11 mouse cellular contexts compared by ENCODE assay signal in genomic region chr5:53162436-53162835, GRCm38 (mm10). TPM values are rescaled to one million over a fixed set of nuclear protein-coding genes. Genes with fewer than 3 reads are reported as not detected.
DNase-seq lines count a peak whose midpoint lies in the region; ATAC-seq lines count a peak whose summit lies in the region.
"Had no signal": no experiment of that assay in that cellular context is flagged by ENCODE, and none has a peak within 500 bp of the region (broad histone marks: within the 10 kb centered on the region; RNA-seq: fewer than 3 reads in every experiment).

No protein-coding gene starts in this region.

- no peak overlapping the region for H3K4me2 ChIP-seq in midbrain, embryonic 14.5 days (ENCODE audit: low read length)
- H3K4me2 ChIP-seq: embryonic facial prominence, embryonic 15.5 days had no signal

- no peaks in the 10 kb centered on the region for H3K36me3 ChIP-seq in midbrain, embryonic 14.5 days (ENCODE audit: control insufficient read depth, insufficient read depth, low read length)
- no peaks in the 10 kb centered on the region for H3K36me3 ChIP-seq in midbrain, embryonic 10.5 days
- H3K36me3 ChIP-seq: embryonic facial prominence, embryonic 15.5 days had no signal

- 87% methylated on average over 8 of the region's 8 CpGs for WGBS in midbrain, embryonic 14.5 days
- WGBS in midbrain, embryonic 10.5 days, result 94% methylated on average over 8 of the region's 8 CpGs

- no peak overlapping the region for H3K9ac ChIP-seq in midbrain, embryonic 14.5 days (replicated peaks; ENCODE audit: low read length)
- H3K9ac ChIP-seq: embryonic facial prominence, embryonic 15.5 days had no signal

- no peaks in the 10 kb centered on the region for H3K27me3 ChIP-seq in midbrain, embryonic 14.5 days (ENCODE audit: control insufficient read depth, insufficient read depth, low read length)
- H3K27me3 ChIP-seq in midbrain, embryonic 10.5 days (ENCODE audit: low read depth, poor library complexity, severe bottlenecking), result 0 out of 2 replicates have a peak, but pooled peaks cover 14% of the 10 kb centered on the region
- H3K27me3 ChIP-seq: embryonic facial prominence, embryonic 15.5 days had no signal

- ATAC-seq in cerebellum, adult (ENCODE audit: insufficient number of reproducible peaks, low FRiP score, low TSS enrichment), result 0 out of 2 replicates have a peak, but pooled peaks have one; percentile 21
- ATAC-seq in midbrain, embryonic 14.5 days (ENCODE audit: low FRiP score, low TSS enrichment), result peak; percentile 53; the same call in 1 of the 2 replicates
- ATAC-seq: Patski had no signal

- DNase-seq in cerebellum, adult 8-10 months, result no peak
- no peak for DNase-seq in midbrain, embryonic 14.5 days
- no peak for DNase-seq in midbrain, embryonic 10.5 days (ENCODE audit: low spot score)
- peak; percentile 66 for DNase-seq in layer of hippocampus, adult 9-11 months
- peak; percentile 48 for DNase-seq in right cerebral cortex, postnatal 14 days
- DNase-seq in ovary, postnatal 14 days (ENCODE audit: low spot score), result no peak
- DNase-seq in kidney, adult 11 months, result no peak
- DNase-seq: adrenal gland, adult 8-10 months had no signal

- no peaks in the 10 kb centered on the region for H3K4me1 ChIP-seq in midbrain, embryonic 14.5 days (ENCODE audit: control insufficient read depth, insufficient read depth, low read length)
- H3K4me1 ChIP-seq in midbrain, embryonic 10.5 days, result no peaks in the 10 kb centered on the region
- H3K4me1 ChIP-seq: embryonic facial prominence, embryonic 15.5 days had no signal

- no peaks in the 10 kb centered on the region for H3K9me3 ChIP-seq in midbrain, embryonic 14.5 days (ENCODE audit: control insufficient read depth, low read length)
- H3K9me3 ChIP-seq in midbrain, embryonic 10.5 days (replicated peaks), result no peaks in the 10 kb centered on the region
- H3K9me3 ChIP-seq: embryonic facial prominence, embryonic 15.5 days had no signal

- H3K27ac ChIP-seq in midbrain, embryonic 14.5 days (replicated peaks; ENCODE audit: low read depth, low read length), result no peak overlapping the region
- no peak overlapping the region for H3K27ac ChIP-seq in midbrain, embryonic 10.5 days (replicated peaks)
- H3K27ac ChIP-seq: embryonic facial prominence, embryonic 15.5 days had no signal

- H3K4me3 ChIP-seq in midbrain, embryonic 14.5 days (replicated peaks; ENCODE audit: low read depth, low read length), result no peak overlapping the region
- no peak overlapping the region for H3K4me3 ChIP-seq in midbrain, embryonic 10.5 days
- H3K4me3 ChIP-seq: embryonic facial prominence, embryonic 15.5 days had no signal

RNA-seq across cellular contexts. Expression of gene Sel1l3, which starts 51.3 kb away (rescaled TPM):
- polyA plus RNA-seq in midbrain, embryonic 14.5 days (2014; fragmentation: Nextera tagmentation; extraction: Ambion mirVana), result 7.5 and 7.7 TPM in 2 replicates
- 0.96 and 1.1 TPM in 2 replicates for polyA plus RNA-seq in midbrain, embryonic 10.5 days (2016; fragmentation: Nextera tagmentation; extraction: Ambion mirVana)

Comparison
In these comparisons a context has a peak if more than half of its experiments do, and no peak if none do; other contexts are left out.
1. DNase-seq: peak in layer of hippocampus, adult 9-11 months (single experiment) and right cerebral cortex, postnatal 14 days (single experiment); none in cerebellum, adult 8-10 months (single experiment), midbrain, embryonic 14.5 days (single experiment), midbrain, embryonic 10.5 days (single experiment), ovary, postnatal 14 days (single experiment) and kidney, adult 11 months (single experiment).